Mouse (Mus musculus) myocyte (in vitro differentiated cells): Measurements from ENCODE around the gene Hnf1b. TPM values are rescaled to one million over a fixed set of nuclear protein-coding genes. Genes with fewer than 3 reads are reported as not detected.

Experiments used
- H3K27me3 ChIP-seq: one replicate; pipeline ENCODE4 v1.6.1; 2011; ENCODE audit not compliant: control insufficient read depth, insufficient read depth, insufficient read length
- H3K36me3 ChIP-seq: one replicate; pipeline ENCODE4 v1.6.1; 2011; ENCODE audit not compliant: control insufficient read depth, insufficient read depth
- H3K4me2 ChIP-seq: one replicate; pipeline ENCODE4 v1.6.1; 2011; ENCODE audit warnings: low read depth, control low read depth
- H3K4me3 ChIP-seq: one replicate; pipeline ENCODE4 v1.5.1; 2011; ENCODE audit warnings: mild to moderate bottlenecking, control low read depth, moderate library complexity
- H3K79me2 ChIP-seq: one replicate; pipeline ENCODE4 v1.6.1; 2011; ENCODE audit not compliant: control insufficient read depth, insufficient read depth
- H3ac ChIP-seq: one replicate; pipeline ENCODE4 v1.6.1; 2011; ENCODE audit not compliant: control insufficient read depth, insufficient read length
- CEBPB ChIP-seq: IDR thresholded peaks from 2 replicates; pipeline ENCODE4 v1.6.1; 2011; ENCODE audit warnings: mild to moderate bottlenecking, moderate library complexity; ENCODE audit not compliant: poor library complexity, insufficient read depth, severe bottlenecking
- E2F4 ChIP-seq: IDR thresholded peaks from one replicate; pipeline ENCODE4 v1.6.1; 2011; ENCODE audit warnings: mild to moderate bottlenecking, control low read depth, moderate library complexity; ENCODE audit not compliant: insufficient read depth
- MAX ChIP-seq: IDR thresholded peaks from one replicate; pipeline ENCODE4 v1.6.1; 2011; ENCODE audit warnings: low read depth, mild to moderate bottlenecking, control low read depth
- MYOD1 ChIP-seq, 3 experiments: IDR thresholded peaks; one replicate each; pipeline ENCODE4 v1.6.1; 2011; ENCODE audit warnings: control low read depth in 2 of 3, low read depth in 2 of 3, mild to moderate bottlenecking in 2 of 3, moderate library complexity in 1 of 3; ENCODE audit not compliant: insufficient read length in 2 of 3, control insufficient read depth in 1 of 3
- MYOG ChIP-seq, 3 experiments: IDR thresholded peaks; one replicate each; pipeline ENCODE4 v1.6.1; 2011; ENCODE audit warnings: control low read depth in 2 of 3, low read depth in 2 of 3, mild to moderate bottlenecking in 2 of 3; ENCODE audit not compliant: insufficient read length in 2 of 3, control insufficient read depth in 1 of 3, insufficient read depth in 1 of 3
- POLR2A ChIP-seq: IDR thresholded peaks from one replicate; pipeline ENCODE4 v1.6.1; 2011; ENCODE audit warnings: low read depth, mild to moderate bottlenecking, control low read depth, moderate library complexity; ENCODE audit not compliant: insufficient read length
- POLR2AphosphoS2 ChIP-seq: IDR thresholded peaks from one replicate; pipeline ENCODE4 v1.6.1; 2011; ENCODE audit warnings: low read depth, control low read depth; ENCODE audit not compliant: insufficient read length
- REST ChIP-seq: IDR thresholded peaks from one replicate; pipeline ENCODE4 v1.6.1; 2011; ENCODE audit warnings: mild to moderate bottlenecking, control low read depth, moderate library complexity; ENCODE audit not compliant: insufficient read depth, insufficient read length
- SRF ChIP-seq: IDR thresholded peaks from one replicate; pipeline ENCODE4 v1.6.1; 2011; ENCODE audit warnings: low read depth; ENCODE audit not compliant: control insufficient read depth, insufficient read length
- TCF12 ChIP-seq: IDR thresholded peaks from one replicate; pipeline ENCODE4 v1.6.1; 2011; ENCODE audit warnings: mild to moderate bottlenecking, control low read depth; ENCODE audit not compliant: poor library complexity, insufficient read depth, severe bottlenecking
- TCF3 ChIP-seq: IDR thresholded peaks from one replicate; pipeline ENCODE4 v1.6.1; 2011; ENCODE audit warnings: low read depth, control low read depth; ENCODE audit not compliant: insufficient read length
- USF1 ChIP-seq: IDR thresholded peaks from one replicate; pipeline ENCODE4 v1.6.1; 2011; ENCODE audit warnings: low read depth, mild to moderate bottlenecking, control low read depth, moderate library complexity
- polyA plus RNA-seq: library from polyadenylated mRNA; unstranded; fragments of >200 nt; fragmentation: generic; extraction: Trizol; gene quantifications from one replicate; pipeline ENCODE4 v1.2.1, GENCODE M21; 2012; ENCODE audit warnings: missing spikeins

Gene Hnf1b
- polyA plus RNA-seq, 1 experiment: not detected

- Histone ChIP-seq H3ac (no peak overlapping the region), H3K4me3 (no peak overlapping the region), H3K36me3 (no peaks in the 10 kb centered on the region), H3K27me3 (peaks cover 11% of the 10 kb centered on the region), H3K4me2 (peak overlapping the region; percentile 54), H3K79me2 (no peaks in the 10 kb centered on the region)
- no peak for TF ChIP-seq E2F4
- no peak for TF ChIP-seq CEBPB
- TF ChIP-seq MYOD1 (IDR thresholded peaks at IDR 0.05; ENCODE audit: control insufficient read depth in 1 of 3, insufficient read length in 2 of 3, low read depth in 2 of 3): no peak
- no peak for TF ChIP-seq MYOG (IDR thresholded peaks at IDR 0.05; ENCODE audit: control insufficient read depth in 1 of 3, insufficient read depth in 1 of 3, insufficient read length in 2 of 3, low read depth in 2 of 3)
- no peak for TF ChIP-seq MAX
- TF ChIP-seq POLR2A: no peak
- TF ChIP-seq POLR2AphosphoS2: no peak
- TF ChIP-seq SRF: no peak
- TF ChIP-seq USF1: no peak
- TF ChIP-seq TCF12: no peak
- TF ChIP-seq REST: no peak
- no peak for TF ChIP-seq TCF3
Measured at GRCm38 (mm10) chr11:83877765-83878164, 27.9 kb downstream of the Hnf1b start.

GRCm38 (mm10) chr11:83878417-83878952 lies 28.6 kb downstream of the Hnf1b start:
- Histone ChIP-seq H3K36me3 (no peaks in the 10 kb centered on the region), H3ac (no peak overlapping the region), H3K27me3 (peaks cover 11% of the 10 kb centered on the region), H3K79me2 (no peaks in the 10 kb centered on the region), H3K4me2 (peak overlapping the region; percentile 54), H3K4me3 (no peak overlapping the region)
- no peak for TF ChIP-seq REST
- no peak for TF ChIP-seq USF1
- no peak for TF ChIP-seq MYOD1 (IDR thresholded peaks at IDR 0.05; ENCODE audit: control insufficient read depth in 1 of 3, insufficient read length in 2 of 3, low read depth in 2 of 3)
- TF ChIP-seq POLR2AphosphoS2: no peak
- TF ChIP-seq MAX: no peak
- TF ChIP-seq SRF: no peak
- TF ChIP-seq POLR2A: no peak
- TF ChIP-seq TCF12: no peak
- TF ChIP-seq TCF3: no peak

- H3ac ChIP-seq: no peak overlapping the region
- TF ChIP-seq MAX: no peak
- no peak for TF ChIP-seq USF1
- peaks cover 18% of the 10 kb centered on the region for H3K27me3 ChIP-seq
- no peaks in the 10 kb centered on the region for H3K36me3 ChIP-seq
- no peak overlapping the region for H3K4me3 ChIP-seq
- H3K4me2 ChIP-seq: peak overlapping the region; percentile 21
- no peaks in the 10 kb centered on the region for H3K79me2 ChIP-seq
Measured at GRCm38 (mm10) chr11:83879130-83879529, 29.3 kb downstream of the Hnf1b start.

- peaks cover 18% of the 10 kb centered on the region for H3K27me3 ChIP-seq
- TF ChIP-seq MYOD1 (IDR thresholded peaks at IDR 0.05; ENCODE audit: control insufficient read depth in 1 of 3, insufficient read length in 2 of 3, low read depth in 2 of 3) (no peak), USF1 (no peak), MYOG (IDR thresholded peaks at IDR 0.05; ENCODE audit: control insufficient read depth in 1 of 3, insufficient read depth in 1 of 3, insufficient read length in 2 of 3, low read depth in 2 of 3) (no peak), E2F4 (no peak), POLR2A (no peak), TCF3 (no peak), TCF12 (no peak), SRF (no peak), CEBPB (no peak), POLR2AphosphoS2 (no peak), REST (no peak), MAX (no peak)
- no peak overlapping the region for H3K4me3 ChIP-seq
- no peak overlapping the region for H3ac ChIP-seq
- H3K4me2 ChIP-seq: no peak overlapping the region
- no peaks in the 10 kb centered on the region for H3K36me3 ChIP-seq
- no peaks in the 10 kb centered on the region for H3K79me2 ChIP-seq
Measured at GRCm38 (mm10) chr11:83881438-83881837, 31.6 kb downstream of the Hnf1b start.

- Histone ChIP-seq H3K4me2 (no peak overlapping the region), H3K4me3 (no peak overlapping the region), H3K27me3 (peaks cover 18% of the 10 kb centered on the region), H3ac (no peak overlapping the region), H3K79me2 (no peaks in the 10 kb centered on the region), H3K36me3 (no peaks in the 10 kb centered on the region)
- TF ChIP-seq TCF12: no peak
- no peak for TF ChIP-seq MYOG (IDR thresholded peaks at IDR 0.05; ENCODE audit: control insufficient read depth in 1 of 3, insufficient read depth in 1 of 3, insufficient read length in 2 of 3, low read depth in 2 of 3)
- no peak for TF ChIP-seq CEBPB
- TF ChIP-seq POLR2AphosphoS2: no peak
- no peak for TF ChIP-seq POLR2A
- TF ChIP-seq REST: no peak
- no peak for TF ChIP-seq USF1
- TF ChIP-seq SRF: no peak
- no peak for TF ChIP-seq TCF3
- TF ChIP-seq MYOD1 (IDR thresholded peaks at IDR 0.05; ENCODE audit: control insufficient read depth in 1 of 3, insufficient read length in 2 of 3, low read depth in 2 of 3): no peak
- no peak for TF ChIP-seq E2F4
- TF ChIP-seq MAX: no peak
Measured at GRCm38 (mm10) chr11:83882552-83882951, 32.7 kb downstream of the Hnf1b start.
